Mouse (Mus musculus) small intestine, adult 2 months (tissue): ENCODE measurements around the gene Olfr1270. TPM values are rescaled to one million over a fixed set of nuclear protein-coding genes. Genes with fewer than 3 reads are reported as not detected.
"Not testable (repeated sequence)": the region's sequence is repeated elsewhere in the genome, so short reads cannot be mapped to it uniquely, and the experiment has no call there.

Experiments
- H3K27ac ChIP-seq: fragments of 200-500 bp; 2 replicates; pipeline ENCODE4 v1.5.1; 2012; ENCODE audit warnings: low read depth, low read length, control low read depth, inconsistent platforms; ENCODE audit not compliant: insufficient read depth
- H3K27me3 ChIP-seq: fragments of 200-500 bp; 2 replicates; pipeline ENCODE4 v1.6.1; 2012; ENCODE audit warnings: mild to moderate bottlenecking, moderate library complexity, low read length, inconsistent platforms; ENCODE audit not compliant: control insufficient read depth, insufficient read depth
- H3K36me3 ChIP-seq: fragments of 200-500 bp; 2 replicates; pipeline ENCODE4 v1.6.1; 2012; ENCODE audit warnings: mild to moderate bottlenecking, low read length, control low read depth, inconsistent platforms; ENCODE audit not compliant: control insufficient read depth, insufficient read depth
- H3K4me1 ChIP-seq: fragments of 200-500 bp; 2 replicates; pipeline ENCODE4 v1.6.1; 2012; ENCODE audit warnings: low read length, inconsistent platforms, mixed read lengths; ENCODE audit not compliant: control insufficient read depth, insufficient read depth, insufficient read length
- H3K4me3 ChIP-seq: fragments of 200-500 bp; 2 replicates; pipeline ENCODE4 v1.5.1; 2012; ENCODE audit warnings: low read depth, mild to moderate bottlenecking, control low read depth, inconsistent platforms, low read length, moderate library complexity
- CTCF ChIP-seq: fragments of 200-500 bp; IDR thresholded peaks from 2 replicates; pipeline ENCODE4 v1.5.1; 2012; ENCODE audit warnings: low read depth, mild to moderate bottlenecking, control low read depth, inconsistent platforms, low read length, moderate library complexity, mixed read lengths; ENCODE audit not compliant: insufficient replicate concordance, insufficient read length; ENCODE audit errors: extremely low read depth
- POLR2A ChIP-seq: fragments of 200-500 bp; IDR thresholded peaks from 2 replicates; pipeline ENCODE4 v1.6.1; 2012; ENCODE audit warnings: low read depth, mild to moderate bottlenecking, control low read depth, inconsistent platforms, low read length, moderate library complexity
- WGBS: fragments of 180-500 bp; shearing (Covaris S2); methylation state at CpG from one replicate; pipeline ENCODE4 v1.1.7; 2018; 5-methylcytosine and 5-hydroxymethylcytosine counted together
- polyA plus RNA-seq: library from polyadenylated mRNA; depleted of rRNA; stranded (reverse); fragments of >200 nt; gene quantifications from 2 replicates; pipeline ENCODE4 v1.2.3, GENCODE M21; 2012; rRNA removed

The Olfr1270 gene
- polyA plus RNA-seq = not detected in 2 replicates

GRCm38 (mm10) chr2:90152991-90153390, at the start of gene Olfr1270:
Gene Olfr1270 (minus strand): TSS chr2:90153091.
- TF ChIP-seq POLR2A = no peak
- no peak for TF ChIP-seq CTCF
- no peak within 1 kb of the TSS for H3K4me3 ChIP-seq
- WGBS = 80% methylated on average over 3 of the region's 3 CpGs
- H3K27ac ChIP-seq = no peak within 1 kb of the TSS
- H3K4me1 ChIP-seq = no peaks in the 10 kb centered on the region
- no peaks in the 10 kb centered on the region for H3K36me3 ChIP-seq
- no peaks in the 10 kb centered on the region for H3K27me3 ChIP-seq

- H3K4me3 ChIP-seq, H3K27me3 ChIP-seq, H3K4me1 ChIP-seq, H3K36me3 ChIP-seq, H3K27ac ChIP-seq: not testable (repeated sequence)
- WGBS = no CpG with 5 or more reads among the region's 4 CpGs
Observed at GRCm38 (mm10) chr2:90199606-90200005, 46.7 kb upstream of the Olfr1270 start.

GRCm38 (mm10) chr2:90195285-90195684, 42.4 kb upstream of the Olfr1270 start:
- not testable (repeated sequence) for H3K4me3 ChIP-seq, H3K27ac ChIP-seq, H3K36me3 ChIP-seq, H3K4me1 ChIP-seq, H3K27me3 ChIP-seq
- WGBS = no CpG with 5 or more reads among the region's 6 CpGs

- H3K4me3 ChIP-seq, H3K27me3 ChIP-seq, H3K27ac ChIP-seq, H3K4me1 ChIP-seq, H3K36me3 ChIP-seq: not testable (repeated sequence)
- WGBS = no CpG with 5 or more reads among the region's 3 CpGs
Observed at GRCm38 (mm10) chr2:90194750-90195149, 41.9 kb upstream of the Olfr1270 start.

GRCm38 (mm10) chr2:90187082-90187481, 34.2 kb upstream of the Olfr1270 start:
- no CpG with 5 or more reads among the region's 5 CpGs for WGBS
- H3K4me3 ChIP-seq, H3K36me3 ChIP-seq, H3K27ac ChIP-seq, H3K4me1 ChIP-seq, H3K27me3 ChIP-seq: not testable (repeated sequence)

GRCm38 (mm10) chr2:90186082-90186481, 33.2 kb upstream of the Olfr1270 start:
- no CpG with 5 or more reads among the region's 4 CpGs for WGBS
- H3K36me3 ChIP-seq, H3K4me3 ChIP-seq, H3K27ac ChIP-seq, H3K4me1 ChIP-seq, H3K27me3 ChIP-seq: not testable (repeated sequence)

GRCm38 (mm10) chr2:90153916-90154315, 1.0 kb upstream of the Olfr1270 start:
- WGBS = 90% methylated on average over 9 of the region's 9 CpGs
- Histone ChIP-seq H3K36me3 (no peaks in the 10 kb centered on the region), H3K27me3 (no peaks in the 10 kb centered on the region), H3K4me1 (no peaks in the 10 kb centered on the region), H3K27ac (no peak overlapping the region), H3K4me3 (no peak overlapping the region)
- TF ChIP-seq POLR2A (no peak), CTCF (no peak)

GRCm38 (mm10) chr2:90142196-90142595, 10.7 kb downstream of the Olfr1270 start, which contains the start of gene Olfr32:
Gene Olfr32 (minus strand): TSS chr2:90142296.
- Histone ChIP-seq H3K4me1 (no peaks in the 10 kb centered on the region), H3K36me3 (no peaks in the 10 kb centered on the region), H3K4me3 (no peak within 1 kb of the TSS), H3K27ac (no peak within 1 kb of the TSS), H3K27me3 (no peaks in the 10 kb centered on the region)
- no peak for TF ChIP-seq POLR2A
- no peak for TF ChIP-seq CTCF

- TF ChIP-seq POLR2A (no peak), CTCF (no peak)
- Histone ChIP-seq H3K4me1 (no peaks in the 10 kb centered on the region), H3K27ac (no peak within 1 kb of the TSS), H3K27me3 (no peaks in the 10 kb centered on the region), H3K4me3 (no peak within 1 kb of the TSS), H3K36me3 (no peaks in the 10 kb centered on the region)
- WGBS = 93% methylated on average over 1 of the region's 1 CpGs
Observed at GRCm38 (mm10) chr2:90121312-90121711, 31.6 kb downstream of the Olfr1270 start, which contains the start of gene Olfr1269. Gene Olfr1269 (minus strand): TSS chr2:90121412.

Other genes starting within 250 kb of the Olfr1270 start
- gene Olfr1258, start 225.8 kb downstream of the Olfr1270 start, polyA plus RNA-seq = not detected in 2 replicates
- 0.18 TPM in 1 of 2 replicates, not detected in the other for gene Olfr1259, start 204.4 kb downstream of the Olfr1270 start, polyA plus RNA-seq
- gene Olfr1260, start 178.8 kb downstream of the Olfr1270 start, polyA plus RNA-seq = not detected in 2 replicates
- not detected in 2 replicates for gene Olfr1261, start 161.9 kb downstream of the Olfr1270 start, polyA plus RNA-seq
- not detected in 2 replicates for gene Olfr1262, start 152.9 kb downstream of the Olfr1270 start, polyA plus RNA-seq
- not detected in 2 replicates for gene Olfr1263, start 141.0 kb downstream of the Olfr1270 start, polyA plus RNA-seq
- not detected in 2 replicates for gene Olfr1264, start 127.5 kb downstream of the Olfr1270 start, polyA plus RNA-seq
- not detected in 2 replicates for gene Olfr1265, start 117.8 kb downstream of the Olfr1270 start, polyA plus RNA-seq
- not detected in 2 replicates for gene Olfr140, start 89.5 kb downstream of the Olfr1270 start, polyA plus RNA-seq
- not detected in 2 replicates for gene Olfr1269, start 31.7 kb downstream of the Olfr1270 start, polyA plus RNA-seq
- gene Olfr32, start 10.8 kb downstream of the Olfr1270 start, polyA plus RNA-seq = not detected in 2 replicates
- gene Olfr1506, start 71.4 kb upstream of the Olfr1270 start, polyA plus RNA-seq = not detected in 2 replicates
- not detected in 2 replicates for gene Olfr142, start 104.5 kb upstream of the Olfr1270 start, polyA plus RNA-seq
- not detected in 2 replicates for gene Olfr1271, start 117.9 kb upstream of the Olfr1270 start, polyA plus RNA-seq
- gene Olfr1272, start 139.8 kb upstream of the Olfr1270 start, polyA plus RNA-seq = not detected in 2 replicates
- gene Gm13769, start 169.1 kb upstream of the Olfr1270 start, polyA plus RNA-seq = not detected in 2 replicates
- not detected in 2 replicates for gene Olfr1274-ps, start 245.6 kb upstream of the Olfr1270 start, polyA plus RNA-seq